Mouse (Mus musculus) cerebellum, postnatal 14 days (tissue): ENCODE results near the gene 4930402H24Rik.

ENCODE experiments used
- DNase-seq, 2 experiments: peaks; one replicate each; pipeline ENCODE4 v3.0.0; 2021; ENCODE audit warnings: mixed read lengths in 2 of 2

4930402H24Rik gene

DNA sequence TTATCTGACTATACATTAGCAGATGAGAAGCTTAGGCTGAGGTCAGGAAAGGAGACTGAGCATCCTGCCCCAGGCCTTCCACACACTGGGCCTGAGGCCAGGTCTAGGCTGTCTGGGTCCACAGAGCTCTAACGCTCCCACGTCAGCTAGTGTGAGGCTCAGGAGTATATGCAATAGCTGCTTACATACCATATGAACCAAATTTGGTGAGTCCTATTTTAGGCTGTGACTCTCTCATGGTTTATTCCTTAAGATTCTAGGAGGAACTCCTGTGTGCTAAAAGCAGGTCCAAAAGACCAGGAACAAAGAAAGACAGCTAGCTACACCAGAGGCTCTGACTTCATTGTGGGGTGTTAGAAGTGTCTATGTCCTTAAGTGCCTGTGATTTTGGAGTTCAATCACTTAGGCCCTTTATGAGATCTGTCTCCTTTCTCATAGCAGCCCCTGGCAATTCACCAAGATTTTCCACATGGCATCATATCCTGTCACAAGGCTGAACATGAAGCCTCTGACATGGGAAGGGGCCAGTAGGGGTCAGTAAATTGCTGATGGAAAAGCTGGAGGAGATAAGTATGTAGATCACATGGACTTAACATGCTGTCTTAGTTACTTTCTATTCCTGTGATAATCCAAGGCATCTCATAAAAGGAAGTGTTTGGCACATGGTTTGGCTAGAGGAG, 177.2 kb downstream of the 4930402H24Rik start:
- DNase-seq, result peak in 1 of 2 experiments; percentile 21

DNA sequence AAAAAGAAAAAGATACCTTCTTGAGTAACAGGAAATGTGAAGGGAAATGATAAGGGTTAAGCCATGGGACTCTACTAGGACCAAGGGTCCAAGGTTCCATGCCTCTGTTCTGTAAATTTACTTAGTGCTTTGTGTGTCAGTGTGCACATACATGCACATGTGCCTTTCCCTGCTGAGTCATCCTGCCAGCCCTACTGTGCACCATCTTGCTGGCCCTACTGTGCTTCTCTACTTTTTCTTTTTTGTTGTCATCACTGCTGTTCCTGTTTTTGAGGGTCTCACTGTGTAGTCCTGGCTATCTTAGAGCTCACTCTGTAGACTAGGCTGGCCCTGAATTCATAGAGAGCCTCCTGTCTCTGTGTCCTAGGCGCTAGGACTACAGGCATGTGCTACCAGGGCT, 178.5 kb downstream of the 4930402H24Rik start:
- DNase-seq, result no peak

DNA sequence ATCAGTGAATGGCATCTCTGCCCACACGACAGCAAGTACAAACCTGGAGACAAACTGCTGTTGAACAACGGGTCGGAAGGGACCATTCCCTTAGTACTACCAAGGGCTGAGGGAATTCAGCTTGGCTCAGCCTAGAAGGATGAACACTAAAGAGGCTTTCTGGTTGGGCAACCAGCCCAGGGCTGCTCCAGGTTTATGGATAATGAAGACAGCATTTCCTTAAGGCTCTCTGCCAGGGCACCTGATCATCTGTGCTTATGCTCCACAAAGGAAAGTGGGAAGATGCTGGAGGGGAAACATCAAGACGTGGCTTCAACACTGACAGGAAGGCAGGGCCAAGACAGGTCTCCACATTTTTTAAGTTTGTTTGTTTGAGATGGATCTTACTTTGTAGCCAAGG, 181.8 kb downstream of the 4930402H24Rik start:
- DNase-seq, result peak; percentile 75 to 77

DNA sequence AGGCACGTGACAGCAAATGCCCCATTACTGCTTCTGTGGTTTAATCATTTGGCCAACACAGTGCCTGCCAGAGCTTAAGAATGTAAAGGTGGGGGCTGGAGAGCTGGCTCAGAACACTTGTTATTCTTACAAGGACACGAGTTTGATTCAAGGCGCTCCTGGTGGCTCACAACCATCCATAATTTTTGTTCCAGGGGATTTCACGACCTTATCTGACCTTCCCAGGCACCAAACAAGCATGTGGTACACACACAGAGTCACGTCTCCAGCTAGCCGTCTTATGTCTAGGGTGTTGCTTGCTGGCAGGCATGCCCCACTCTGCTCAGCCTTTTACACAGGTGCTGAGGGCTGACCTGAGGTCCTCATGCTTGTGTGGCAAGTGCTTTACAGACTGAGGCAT, 188.3 kb downstream of the 4930402H24Rik start:
- no peak for DNase-seq

DNA sequence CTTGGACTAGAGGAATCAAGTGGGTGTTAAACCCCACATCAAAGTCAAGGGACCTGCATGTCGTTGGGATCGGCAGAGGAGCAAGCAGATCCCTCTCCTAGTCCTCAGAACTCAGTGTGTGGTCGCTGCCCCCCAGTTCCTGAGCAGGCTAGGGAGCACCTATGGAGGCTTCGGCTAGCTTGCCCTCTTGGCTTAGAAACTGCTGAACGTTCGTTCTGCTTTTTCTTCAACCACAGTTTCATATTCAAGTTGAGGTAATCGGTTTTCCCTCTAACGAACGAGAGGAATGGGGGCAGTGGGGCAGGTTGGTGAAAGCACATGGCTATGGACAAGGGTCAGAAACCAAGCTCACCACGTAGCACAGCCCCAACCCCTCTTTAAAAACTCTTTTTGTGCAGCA, 199.1 kb downstream of the 4930402H24Rik start:
- no peak for DNase-seq

DNA sequence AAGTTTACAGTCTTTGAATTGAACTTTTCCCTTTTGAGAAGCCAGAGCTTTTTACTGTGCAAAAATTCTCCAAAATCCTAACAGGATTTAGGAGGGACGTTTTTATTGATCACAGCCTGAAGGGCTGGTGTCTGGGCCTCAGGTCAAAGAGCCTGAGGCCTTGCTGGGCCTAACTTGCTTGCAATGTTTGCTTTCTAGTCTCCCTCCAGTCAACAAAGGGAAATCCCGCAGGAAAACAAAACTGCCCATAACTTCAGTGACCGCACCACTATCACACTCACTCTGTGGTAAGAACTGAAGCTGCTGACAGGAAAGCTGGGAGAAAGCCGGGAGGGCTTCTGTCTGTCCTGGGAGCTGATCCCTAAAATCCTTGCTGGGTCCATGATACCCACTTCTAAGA, 199.6 kb downstream of the 4930402H24Rik start:
- no peak for DNase-seq

DNA sequence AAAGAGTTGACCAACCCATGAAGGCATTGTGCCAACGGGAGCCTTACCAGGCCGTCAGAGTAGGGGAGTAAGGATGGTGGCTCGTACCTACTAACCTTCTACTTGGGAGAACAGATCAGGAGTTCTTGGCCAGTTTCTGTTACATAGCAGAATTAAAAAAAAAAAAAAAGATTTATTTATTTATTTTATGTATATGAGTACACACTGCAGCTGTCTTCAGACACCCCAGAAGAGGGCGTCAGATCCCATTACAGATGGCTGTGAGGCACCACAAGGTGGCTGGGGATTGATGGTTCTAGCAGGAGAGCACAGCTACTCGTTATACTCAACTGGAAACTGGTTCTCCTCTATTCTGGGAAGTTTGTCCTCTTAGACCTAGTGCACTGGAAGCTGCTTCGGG, 201.0 kb downstream of the 4930402H24Rik start:
- peak in 1 of 2 experiments; percentile 17 for DNase-seq

DNA sequence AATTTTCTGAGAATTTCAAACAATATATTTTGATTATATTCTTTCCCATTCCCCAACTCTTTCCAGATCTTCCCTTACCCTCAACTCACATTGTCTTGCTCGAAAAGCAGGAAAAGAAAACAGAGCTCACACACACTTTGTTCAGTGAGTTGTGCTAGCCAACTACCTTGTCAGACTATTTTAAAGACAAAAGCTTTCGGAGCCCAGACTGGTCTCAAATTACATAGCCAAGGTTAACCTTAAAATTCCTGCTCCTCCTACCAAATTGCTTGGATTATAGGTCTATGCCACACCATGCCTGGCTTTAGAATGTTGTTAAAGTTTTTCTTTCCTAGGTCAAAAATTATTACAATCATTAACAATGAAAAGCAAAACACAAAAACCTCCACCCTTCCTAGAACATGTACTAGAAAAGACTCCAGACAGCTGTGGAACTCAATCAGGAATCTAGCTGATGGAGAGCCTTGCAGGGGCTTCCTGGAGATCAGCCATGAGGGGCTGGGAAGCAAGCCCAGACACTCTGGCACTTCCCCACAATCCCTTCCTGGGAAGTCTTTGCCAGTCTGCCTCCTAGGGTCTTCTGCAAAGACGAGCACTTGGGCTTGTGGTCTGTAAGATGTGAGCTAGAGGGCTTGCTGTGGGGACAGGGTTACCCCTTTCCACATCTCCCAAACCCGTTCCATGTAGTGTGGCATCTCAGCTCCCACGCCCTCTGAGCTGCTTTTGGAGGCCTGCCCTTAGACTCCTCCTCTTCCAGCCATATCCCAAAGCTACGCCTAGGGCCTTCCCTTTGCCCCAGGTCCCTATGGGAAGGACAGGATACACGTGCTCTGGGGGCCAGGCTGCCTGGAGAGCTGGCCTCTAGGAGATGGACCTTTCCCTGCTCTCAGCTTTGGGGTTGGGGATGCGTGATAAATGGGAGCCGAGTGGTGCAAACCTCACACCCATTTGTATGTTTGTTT, 201.9 kb downstream of the 4930402H24Rik start:
- peak; percentile 58 for DNase-seq

DNA sequence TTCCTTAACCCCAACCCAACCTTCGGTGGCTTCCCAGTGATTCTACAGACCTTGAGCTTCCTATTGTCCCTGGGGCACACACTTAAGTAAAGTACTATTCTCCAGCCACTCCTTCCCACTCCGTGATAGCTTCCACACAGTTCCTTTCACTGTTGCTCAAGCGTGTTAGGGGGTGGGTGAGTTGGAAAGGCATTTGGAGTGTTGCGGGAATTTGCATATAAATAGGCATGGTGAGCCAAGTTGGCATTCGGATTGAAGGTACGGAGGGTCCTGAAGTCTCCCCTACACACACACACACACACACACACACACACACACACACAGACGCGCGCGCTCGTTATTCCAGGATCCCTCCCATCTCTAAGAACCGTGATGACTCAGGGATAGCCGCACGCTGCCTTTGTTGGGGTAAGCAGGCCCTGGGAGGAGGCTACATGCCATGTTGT, 208.4 kb downstream of the 4930402H24Rik start:
- DNase-seq, result no peak

DNA sequence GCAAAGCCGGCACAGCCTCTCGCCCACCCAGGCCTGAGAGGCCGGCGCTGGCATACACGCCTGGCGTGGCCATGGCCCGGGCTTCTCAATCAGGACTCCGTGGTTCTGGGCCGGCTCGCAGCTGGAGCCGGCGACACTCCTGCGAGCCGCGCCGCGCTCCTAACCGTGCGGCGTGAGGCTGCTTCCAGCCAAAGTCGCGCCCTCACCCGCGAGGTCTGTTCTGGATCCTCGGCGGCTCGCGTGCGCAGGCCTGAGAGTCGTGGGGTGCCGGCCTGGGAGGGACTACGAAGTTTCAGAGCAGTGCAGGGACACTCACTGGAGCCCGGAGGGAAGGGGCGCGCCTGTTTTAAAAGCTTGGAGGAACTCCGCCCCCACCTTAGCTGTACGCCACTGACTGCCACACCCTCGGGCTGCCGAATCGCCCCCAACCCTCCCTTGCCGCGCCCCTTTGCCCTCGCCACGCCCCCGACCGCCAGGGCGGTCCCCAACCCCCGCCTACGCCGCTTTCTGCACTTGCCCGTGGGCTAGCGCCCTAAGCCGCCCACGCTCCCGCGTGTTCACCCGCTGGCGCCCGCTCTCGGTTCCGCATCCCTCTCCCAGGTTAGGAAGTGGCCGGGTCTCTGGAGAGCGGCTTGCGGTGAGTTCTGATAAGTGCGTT, 208.9 kb downstream of the 4930402H24Rik start, which contains the start of gene Slc4a11:
Gene Slc4a11, minus strand, starts transcription at position 367 of the 658 bp plus-strand sequence.
- peak; percentile 24 to 28 for DNase-seq

DNA sequence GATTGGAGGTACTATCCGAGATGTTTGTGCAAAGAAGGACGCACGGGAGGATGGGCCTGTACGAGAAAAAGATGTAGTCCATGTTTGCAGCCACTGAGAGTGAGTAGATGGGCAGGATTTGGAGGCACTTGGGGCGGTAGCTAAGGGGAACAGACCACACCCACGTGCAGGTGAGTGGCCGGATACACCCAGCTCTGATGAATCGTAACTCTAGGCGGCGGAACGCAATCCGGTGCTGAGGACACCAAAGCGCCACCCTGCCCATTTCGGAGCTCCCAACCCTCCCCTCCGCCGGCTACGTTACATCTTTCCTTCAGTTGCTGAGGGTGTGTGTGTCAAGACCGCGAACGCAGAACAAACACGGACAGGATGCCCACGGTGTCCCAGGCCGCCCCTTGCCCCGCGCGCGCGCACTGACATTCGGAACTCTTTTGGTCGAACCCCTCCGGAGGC, 209.5 kb downstream of the 4930402H24Rik start:
- peak; percentile 14 to 20 for DNase-seq

DNA sequence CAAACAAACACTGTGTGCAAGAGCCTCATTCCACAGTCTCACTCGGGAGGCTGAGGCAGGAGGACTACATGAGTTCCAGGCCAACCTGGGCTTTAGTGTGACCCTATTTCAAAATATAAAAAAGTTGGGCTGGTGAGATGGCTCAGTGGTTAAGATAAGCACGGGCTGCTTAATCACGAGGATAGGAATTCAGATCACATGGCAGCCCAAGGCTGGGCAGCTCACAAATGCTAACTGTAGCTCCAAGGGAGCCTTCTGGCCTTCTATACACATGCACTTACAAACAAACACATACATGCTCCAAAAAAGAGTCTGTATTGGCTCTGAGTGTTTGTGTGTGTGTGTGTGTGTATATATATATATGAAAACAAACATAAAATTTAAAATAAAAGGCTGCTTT, 212.6 kb downstream of the 4930402H24Rik start:
- DNase-seq, result no peak

DNA sequence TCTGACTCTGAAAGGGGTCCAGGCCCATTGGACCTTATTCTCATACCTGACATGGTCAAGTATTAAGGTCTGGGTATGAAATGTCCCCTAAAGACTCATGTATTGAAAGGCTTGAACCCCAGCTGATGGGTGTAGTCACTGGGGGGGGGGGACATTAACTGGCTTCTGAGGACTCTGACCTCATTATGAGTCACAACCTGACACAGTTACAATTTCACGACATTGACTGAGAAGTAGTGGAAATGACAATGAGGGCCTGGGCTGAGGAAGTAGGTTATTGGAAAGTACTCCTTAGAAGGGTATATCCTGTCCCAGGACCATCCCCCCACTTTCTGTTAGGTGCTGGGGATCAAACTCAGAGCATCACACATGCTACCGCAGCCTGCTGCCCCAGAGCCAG, 217.2 kb downstream of the 4930402H24Rik start:
- DNase-seq, result no peak

DNA sequence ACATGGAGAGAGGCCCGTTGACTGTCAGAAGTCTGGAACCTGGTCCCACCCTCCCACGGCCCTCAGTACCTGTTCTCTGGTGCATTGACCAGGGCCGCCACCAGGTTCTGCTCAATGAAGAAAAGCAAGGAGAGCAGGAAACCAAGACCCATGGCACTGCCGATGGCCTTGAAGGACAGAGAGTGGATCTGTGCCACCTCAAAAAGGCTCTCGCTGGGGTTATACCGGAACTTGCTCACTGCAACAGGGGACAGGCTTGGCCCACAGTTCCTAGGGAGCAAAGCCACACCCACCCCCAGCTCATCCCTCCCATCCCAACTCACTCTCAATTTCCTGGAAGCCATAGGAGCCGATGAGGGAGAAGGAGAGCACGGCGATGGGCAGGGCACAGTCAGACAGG, 220.8 kb downstream of the 4930402H24Rik start:
- no peak for DNase-seq

DNA sequence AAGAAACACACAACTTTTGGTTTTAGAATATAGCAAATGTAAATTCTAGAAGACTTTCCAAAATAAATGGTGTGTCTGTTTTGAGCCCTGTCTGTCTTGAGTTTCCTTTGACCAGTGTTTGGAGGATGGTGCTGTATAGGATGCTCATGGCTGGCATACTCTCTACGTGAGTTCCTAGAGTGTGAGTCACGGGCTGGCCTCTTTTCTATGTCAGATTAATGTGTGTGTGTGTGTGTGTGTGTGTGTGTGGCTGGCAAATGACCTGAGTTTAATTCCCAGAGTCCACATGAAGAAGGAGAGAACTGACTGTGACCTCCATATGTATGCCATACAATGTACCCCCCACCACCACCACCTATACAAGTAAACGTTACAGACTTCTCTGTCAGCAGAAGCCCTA, 224.7 kb downstream of the 4930402H24Rik start:
- DNase-seq, result no peak

DNA sequence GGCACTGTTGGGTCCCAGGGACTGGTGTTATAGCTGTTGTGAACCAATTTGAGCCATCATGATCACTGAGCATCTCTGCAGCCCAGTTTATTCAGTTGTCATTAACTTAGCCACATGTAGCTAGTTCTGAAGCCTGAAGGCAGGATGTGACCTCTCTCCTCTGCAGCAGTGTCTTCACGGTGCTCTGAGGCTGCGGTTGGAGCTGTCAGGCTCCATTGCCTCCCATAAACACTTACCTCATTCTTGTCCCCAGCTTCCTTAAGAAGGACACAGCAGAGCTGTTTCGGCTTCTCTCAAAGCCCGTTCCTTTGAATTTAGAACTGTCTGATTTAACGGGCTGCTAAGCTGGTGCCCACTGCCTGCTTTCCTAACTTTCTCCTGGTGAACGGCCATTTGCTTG, 226.3 kb downstream of the 4930402H24Rik start:
- DNase-seq, result no peak

DNA sequence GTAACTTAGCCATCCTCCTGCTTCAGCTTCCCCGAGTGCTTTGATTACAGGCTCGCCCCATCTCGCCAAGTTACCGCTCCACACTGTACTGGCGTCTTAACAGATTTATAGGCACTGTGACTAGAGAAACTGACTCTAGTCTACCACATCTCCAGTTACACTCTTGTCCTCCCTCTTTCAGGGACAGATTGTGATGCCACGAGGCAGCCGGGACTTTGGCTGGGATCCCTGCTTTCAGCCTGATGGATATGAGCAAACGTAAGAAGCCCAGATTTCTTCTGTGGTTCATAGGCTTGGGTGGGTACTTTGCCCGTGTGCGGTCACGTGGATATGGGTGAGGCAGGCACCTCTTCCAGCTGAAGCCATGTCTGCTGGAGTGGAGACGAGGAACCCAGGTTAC, 227.1 kb downstream of the 4930402H24Rik start:
- DNase-seq, result no peak

DNA sequence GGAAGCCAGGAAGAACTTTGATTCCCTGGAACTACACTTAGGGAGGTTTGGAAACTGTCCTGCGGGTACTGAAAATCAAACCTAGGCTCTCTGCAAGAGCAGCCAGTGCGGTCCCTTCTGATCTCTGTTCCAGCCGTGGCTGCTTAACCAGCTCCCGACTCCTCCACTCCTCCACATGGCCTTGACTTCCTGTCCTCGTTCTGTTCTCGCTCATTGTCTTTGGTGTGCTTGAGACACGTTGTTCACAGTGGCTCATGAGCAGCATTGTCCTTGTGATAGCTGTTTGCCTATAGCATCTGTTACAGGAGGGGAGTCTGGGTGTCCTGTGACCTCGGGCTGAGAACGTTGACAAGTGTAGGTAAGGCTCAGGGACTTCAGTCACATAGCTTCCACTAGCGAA, 229.0 kb downstream of the 4930402H24Rik start:
- no peak for DNase-seq

DNA sequence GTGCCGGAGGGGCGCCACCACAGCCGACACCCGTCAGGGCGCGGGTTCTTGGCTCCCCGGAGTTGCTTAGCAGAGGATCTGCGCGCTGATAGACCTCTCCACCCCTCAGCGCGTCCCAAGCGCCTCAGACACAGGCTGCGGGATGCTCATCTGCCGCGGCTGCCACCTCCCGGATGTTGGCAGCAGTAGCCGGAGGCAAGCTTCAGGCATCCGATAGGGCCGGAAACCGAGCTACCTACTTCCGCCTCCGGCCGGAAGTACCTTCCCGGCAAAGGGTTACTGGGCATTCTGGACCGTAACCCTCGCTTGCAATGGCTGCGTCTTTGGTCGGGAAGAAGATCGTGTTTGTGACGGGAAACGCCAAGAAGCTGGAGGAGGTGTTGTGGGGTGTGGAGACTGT, 238.6 kb downstream of the 4930402H24Rik start, which contains the start of gene Itpa:
Gene Itpa, plus strand, starts transcription at position 52 of the 400 bp plus-strand sequence.
- peak; percentile 89 to 90 for DNase-seq

DNA sequence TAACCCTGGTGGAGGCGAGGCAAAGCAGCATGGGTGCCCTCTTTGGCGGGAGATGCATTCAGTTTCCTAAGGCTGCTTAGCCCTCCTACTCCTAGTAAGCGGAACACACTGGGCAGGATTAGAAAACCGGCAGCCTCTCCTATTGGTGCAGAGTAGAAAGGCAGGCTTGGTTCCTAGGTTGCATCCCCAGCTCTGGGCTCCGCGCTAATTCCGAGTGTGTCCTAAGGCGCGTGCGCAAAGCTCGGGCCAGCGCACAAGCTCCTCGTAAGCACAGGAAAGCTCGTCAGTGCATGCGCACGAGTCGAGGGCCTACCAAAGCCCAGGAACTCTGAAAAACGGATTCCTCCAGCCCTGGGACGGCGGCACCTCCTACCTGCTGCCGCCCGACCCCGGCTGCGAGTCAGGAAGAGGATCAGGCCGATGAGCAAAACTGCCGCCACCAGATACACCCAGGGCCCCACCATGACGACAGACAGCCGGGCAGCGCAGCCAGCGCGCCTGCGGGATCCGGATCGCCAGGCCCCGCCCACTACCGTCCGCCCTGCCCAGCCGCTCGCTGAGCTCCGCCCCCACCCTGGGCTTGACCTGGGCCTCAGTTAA, 242.0 kb downstream of the 4930402H24Rik start, which contains the start of gene Ddrgk1:
Gene Ddrgk1, minus strand, starts transcription at position 558 of the 600 bp plus-strand sequence.
- peak; percentile 93 to 95 for DNase-seq

DNA sequence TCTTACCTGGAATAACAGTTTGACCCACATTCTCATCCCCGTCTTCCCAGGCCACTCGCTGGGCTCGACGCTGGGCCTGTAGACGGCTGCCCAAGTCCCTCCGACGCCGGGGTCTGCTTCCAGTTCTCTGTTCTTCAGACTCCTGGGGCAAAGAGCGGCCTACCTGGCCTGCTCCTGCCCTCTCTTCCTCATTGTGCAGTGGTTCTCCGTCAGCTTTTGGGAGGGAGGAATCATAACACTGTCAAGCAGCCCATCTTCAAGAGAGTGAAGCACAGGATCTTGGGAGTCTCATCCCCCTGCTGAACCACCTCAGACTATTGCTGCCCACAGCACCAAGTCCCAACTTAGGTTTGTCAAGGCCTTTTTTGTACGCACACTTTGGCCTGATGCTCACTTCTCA, 242.9 kb downstream of the 4930402H24Rik start:
- no peak for DNase-seq

DNA sequence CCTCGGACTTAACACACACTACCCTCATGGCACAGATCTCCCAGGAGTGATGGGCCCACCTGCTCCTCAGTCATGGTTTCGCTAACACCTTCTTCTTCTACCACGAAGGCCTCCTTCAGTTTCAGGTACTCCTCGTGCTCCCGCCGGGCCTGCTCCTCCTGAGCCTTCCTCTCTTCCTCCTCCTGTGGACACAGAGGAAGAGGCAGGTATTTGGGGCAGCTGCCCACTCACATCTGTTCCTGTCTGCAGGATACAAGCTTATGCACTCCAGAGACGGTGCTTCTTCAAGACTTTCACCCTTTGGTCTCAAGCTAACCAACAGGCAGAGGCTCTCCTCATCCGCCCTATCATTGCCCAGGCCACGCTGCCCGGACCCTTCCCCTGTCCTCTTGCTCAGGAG, 247.7 kb downstream of the 4930402H24Rik start:
- no peak for DNase-seq
